Mouse (Mus musculus): ENCODE data around the gene Itgb1bp1. TPM values are rescaled to one million over a fixed set of nuclear protein-coding genes. Genes with fewer than 3 reads are reported as not detected.
A peak's percentile ranks its signal among the peaks of the same experiment; 100 is the strongest.

The Itgb1bp1 gene
- polyA plus RNA-seq, 1 experiment from 2014 or later: 67.6 TPM

DNA sequence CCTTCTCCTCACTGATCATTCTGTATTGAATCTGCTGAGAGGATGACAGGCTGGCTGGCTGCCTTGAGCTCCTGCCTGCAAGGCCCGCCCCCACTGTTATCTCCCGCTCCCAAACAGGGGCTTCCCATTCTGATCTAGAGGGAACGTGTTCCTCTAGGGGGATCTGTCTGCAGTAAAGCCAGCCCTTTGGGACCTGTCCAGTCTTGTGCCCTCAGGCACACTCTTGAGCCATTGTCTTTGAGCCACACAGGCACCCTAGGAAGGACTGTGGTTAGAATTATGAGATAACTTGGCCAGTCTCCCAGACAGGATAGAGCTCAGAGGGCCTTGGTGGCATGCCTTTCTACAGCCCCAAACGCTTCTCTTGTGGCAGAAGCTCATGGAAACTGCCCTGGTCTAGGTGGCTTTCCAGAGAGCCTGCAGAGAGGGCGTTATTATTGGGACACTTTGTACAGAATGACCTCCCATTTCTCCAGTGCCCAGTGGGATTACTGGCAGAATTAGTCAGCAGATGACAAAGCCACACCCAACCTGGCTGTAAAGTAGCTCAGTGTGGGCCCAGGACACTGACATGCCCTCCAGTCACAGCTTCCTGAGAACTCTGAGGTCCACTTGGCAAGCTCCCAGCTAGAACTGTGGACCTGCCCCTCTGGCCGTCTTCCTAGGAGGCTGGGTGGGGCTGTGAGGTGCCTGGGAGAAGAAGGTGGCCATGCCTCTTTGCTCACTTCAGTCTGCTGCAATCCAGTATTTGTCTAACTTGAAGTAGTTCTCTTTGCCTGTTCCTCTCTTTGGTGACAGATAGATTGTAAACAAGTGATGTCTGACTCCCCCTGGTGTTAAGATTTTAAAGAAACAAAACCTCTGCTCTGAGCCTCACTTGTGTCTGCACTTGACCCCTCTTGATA is 58.8 kb downstream of the Itgb1bp1 start:
- peak; percentile 94 for DNase-seq (ENCODE audit: low spot score)
- H3K27ac ChIP-seq (ENCODE audit: low read length): peak overlapping the region; percentile 72
- TF ChIP-seq EP300 (IDR thresholded peaks at IDR 0.05) (peak; percentile 95), CTCF (IDR thresholded peaks at IDR 0.05) (peak; percentile 58)
- peak; percentile 83 for ATAC-seq
- H3K4me1 ChIP-seq (ENCODE audit: insufficient read depth, low read depth, low read length): peaks cover 11% of the 10 kb centered on the region; the same call in 1 of the 2 replicates
- 21% methylated on average over 6 of the region's 6 CpGs for WGBS
- no peak overlapping the region for H3K9ac ChIP-seq (replicated peaks; ENCODE audit: low read depth)
- H3K27me3 ChIP-seq (replicated peaks; ENCODE audit: insufficient read depth, low read length): no peaks in the 10 kb centered on the region
- H3K4me3 ChIP-seq (ENCODE audit: low read depth, low read length): no peak overlapping the region
- no peaks in the 10 kb centered on the region for H3K9me3 ChIP-seq (ENCODE audit: low read length)
- no peak overlapping the region for H3K4me2 ChIP-seq (replicated peaks; ENCODE audit: low read depth, low read length)
- H3K36me3 ChIP-seq (ENCODE audit: insufficient read depth, low read length): 0 out of 2 replicates have a peak, but pooled peaks cover 3% of the 10 kb centered on the region

DNA sequence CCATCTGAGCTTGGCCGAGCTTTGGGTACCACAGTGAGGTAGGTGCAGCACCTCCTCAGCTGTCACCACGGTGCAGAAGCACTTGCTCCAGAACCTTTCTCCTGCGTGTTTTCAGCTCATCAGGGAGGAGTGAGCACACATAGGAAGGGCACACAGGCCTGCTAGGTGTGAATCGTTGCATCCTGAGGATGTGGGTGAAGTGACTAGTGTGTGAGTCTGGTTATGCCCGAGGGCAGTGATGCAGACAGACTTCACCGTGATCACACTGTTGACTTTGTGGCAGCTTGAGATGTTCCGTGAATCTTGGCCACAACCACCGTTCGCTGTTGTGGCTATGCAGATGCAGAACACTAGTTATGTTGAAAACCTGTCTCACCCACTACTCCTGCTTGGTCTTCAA is 59.8 kb downstream of the Itgb1bp1 start:
- 78% methylated on average over 9 of the region's 9 CpGs for WGBS
- no peaks in the 10 kb centered on the region for H3K9me3 ChIP-seq (ENCODE audit: low read length)
- no peak for DNase-seq (ENCODE audit: low spot score)
- H3K9ac ChIP-seq (replicated peaks; ENCODE audit: low read depth): no peak overlapping the region
- H3K27ac ChIP-seq (ENCODE audit: low read length): peak overlapping the region; percentile 72; the same call in 1 of the 2 replicates
- H3K4me3 ChIP-seq (ENCODE audit: low read depth, low read length): no peak overlapping the region
- no peak overlapping the region for H3K4me2 ChIP-seq (replicated peaks; ENCODE audit: low read depth, low read length)
- 0 out of 2 replicates have a peak, but pooled peaks cover 3% of the 10 kb centered on the region for H3K36me3 ChIP-seq (ENCODE audit: insufficient read depth, low read length)
- TF ChIP-seq EP300 (IDR thresholded peaks at IDR 0.05) (no peak), CTCF (IDR thresholded peaks at IDR 0.05) (no peak)
- no peaks in the 10 kb centered on the region for H3K27me3 ChIP-seq (replicated peaks; ENCODE audit: insufficient read depth, low read length)
- H3K4me1 ChIP-seq (ENCODE audit: insufficient read depth, low read depth, low read length): peaks cover 11% of the 10 kb centered on the region; the same call in 1 of the 2 replicates
- ATAC-seq: no peak

DNA sequence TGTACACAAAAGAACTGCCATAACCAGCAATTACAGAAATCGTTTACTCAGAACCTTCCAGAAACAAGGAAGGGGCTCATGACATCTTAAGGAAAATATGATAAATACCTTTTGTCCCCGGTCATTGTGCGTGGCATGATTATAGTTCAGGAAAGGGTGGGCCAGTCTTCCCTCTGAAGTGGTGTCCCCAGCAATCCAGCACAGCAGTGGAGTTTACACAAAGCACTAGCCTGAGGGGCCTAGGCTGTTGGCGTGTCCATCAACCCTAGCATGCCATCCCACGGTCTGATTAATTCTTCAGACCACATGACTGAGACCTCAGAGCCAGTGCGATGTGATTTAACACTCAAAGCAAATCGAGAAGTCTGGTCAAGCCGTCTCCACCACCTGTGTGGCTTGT is 60.7 kb downstream of the Itgb1bp1 start:
- TF ChIP-seq EP300 (IDR thresholded peaks at IDR 0.05) (peak; percentile 96), CTCF (IDR thresholded peaks at IDR 0.05) (no peak)
- Histone ChIP-seq H3K4me2 (replicated peaks; ENCODE audit: low read depth, low read length) (no peak overlapping the region), H3K36me3 (ENCODE audit: insufficient read depth, low read length) (0 out of 2 replicates have a peak, but pooled peaks cover 3% of the 10 kb centered on the region), H3K9ac (replicated peaks; ENCODE audit: low read depth) (no peak overlapping the region), H3K4me3 (ENCODE audit: low read depth, low read length) (no peak overlapping the region), H3K4me1 (ENCODE audit: insufficient read depth, low read depth, low read length) (peaks cover 11% of the 10 kb centered on the region; the same call in 1 of the 2 replicates), H3K27ac (ENCODE audit: low read length) (peak overlapping the region; percentile 72; the same call in 1 of the 2 replicates), H3K27me3 (replicated peaks; ENCODE audit: insufficient read depth, low read length) (no peaks in the 10 kb centered on the region), H3K9me3 (ENCODE audit: low read length) (no peaks in the 10 kb centered on the region)
- ATAC-seq (peak; percentile 43), DNase-seq (ENCODE audit: low spot score) (peak; percentile 66)
- WGBS: 71% methylated on average over 8 of the region's 8 CpGs

- no peaks in the 10 kb centered on the region for H3K27me3 ChIP-seq (replicated peaks; ENCODE audit: insufficient read depth, low read length)
- H3K4me2 ChIP-seq (replicated peaks; ENCODE audit: low read depth, low read length): no peak overlapping the region
- no peaks in the 10 kb centered on the region for H3K9me3 ChIP-seq (ENCODE audit: low read length)
- ATAC-seq (no peak), DNase-seq (ENCODE audit: low spot score) (peak; percentile 34)
- peaks cover 11% of the 10 kb centered on the region; the same call in 1 of the 2 replicates for H3K4me1 ChIP-seq (ENCODE audit: insufficient read depth, low read depth, low read length)
- H3K9ac ChIP-seq (replicated peaks; ENCODE audit: low read depth): no peak overlapping the region
- no peaks in the 10 kb centered on the region for H3K36me3 ChIP-seq (ENCODE audit: insufficient read depth, low read length)
- no peak overlapping the region for H3K4me3 ChIP-seq (ENCODE audit: low read depth, low read length)
- WGBS: 56% methylated on average over 4 of the region's 4 CpGs
- H3K27ac ChIP-seq (ENCODE audit: low read length): 0 out of 2 replicates have a peak overlapping the region, but pooled peaks have one; percentile 32
- TF ChIP-seq EP300 (IDR thresholded peaks at IDR 0.05): no peak; the same call in 1 of the 2 replicates
- TF ChIP-seq CTCF (IDR thresholded peaks at IDR 0.05): no peak
Observed at GRCm38 (mm10) chr12:21223923-21224322, 62.2 kb downstream of the Itgb1bp1 start.

DNA sequence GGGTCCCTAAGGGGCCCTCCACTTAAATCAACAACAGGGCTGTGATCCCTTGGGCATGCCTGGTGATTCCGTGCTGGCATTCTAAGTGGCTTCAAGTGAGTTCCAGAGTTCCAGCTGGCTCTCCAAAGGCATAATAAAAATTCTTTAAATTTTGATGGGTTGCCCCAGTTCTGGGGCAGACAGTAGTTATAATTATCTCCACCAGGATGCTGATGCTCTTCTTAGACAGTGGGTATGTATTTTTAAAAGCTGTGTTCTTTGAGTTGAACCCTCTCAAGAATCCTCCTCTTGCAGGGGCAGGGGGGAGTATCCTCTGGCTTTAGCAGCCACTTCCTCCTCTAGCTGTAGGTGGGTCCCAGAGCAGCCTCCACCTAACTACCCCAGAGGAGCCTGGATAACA is 65.5 kb downstream of the Itgb1bp1 start:
- Histone ChIP-seq H3K4me1 (ENCODE audit: insufficient read depth, low read depth, low read length) (no peaks in the 10 kb centered on the region), H3K9ac (replicated peaks; ENCODE audit: low read depth) (no peak overlapping the region), H3K27ac (ENCODE audit: low read length) (no peak overlapping the region), H3K9me3 (ENCODE audit: low read length) (no peaks in the 10 kb centered on the region), H3K27me3 (replicated peaks; ENCODE audit: insufficient read depth, low read length) (no peaks in the 10 kb centered on the region), H3K4me2 (replicated peaks; ENCODE audit: low read depth, low read length) (no peak overlapping the region), H3K36me3 (ENCODE audit: insufficient read depth, low read length) (no peaks in the 10 kb centered on the region), H3K4me3 (ENCODE audit: low read depth, low read length) (no peak overlapping the region)
- WGBS: 59% methylated on average over 1 of the region's 1 CpGs
- ATAC-seq (peak; percentile 11; the same call in 1 of the 2 replicates), DNase-seq (ENCODE audit: low spot score) (no peak)
- TF ChIP-seq CTCF (IDR thresholded peaks at IDR 0.05) (no peak), EP300 (IDR thresholded peaks at IDR 0.05) (no peak)

DNA sequence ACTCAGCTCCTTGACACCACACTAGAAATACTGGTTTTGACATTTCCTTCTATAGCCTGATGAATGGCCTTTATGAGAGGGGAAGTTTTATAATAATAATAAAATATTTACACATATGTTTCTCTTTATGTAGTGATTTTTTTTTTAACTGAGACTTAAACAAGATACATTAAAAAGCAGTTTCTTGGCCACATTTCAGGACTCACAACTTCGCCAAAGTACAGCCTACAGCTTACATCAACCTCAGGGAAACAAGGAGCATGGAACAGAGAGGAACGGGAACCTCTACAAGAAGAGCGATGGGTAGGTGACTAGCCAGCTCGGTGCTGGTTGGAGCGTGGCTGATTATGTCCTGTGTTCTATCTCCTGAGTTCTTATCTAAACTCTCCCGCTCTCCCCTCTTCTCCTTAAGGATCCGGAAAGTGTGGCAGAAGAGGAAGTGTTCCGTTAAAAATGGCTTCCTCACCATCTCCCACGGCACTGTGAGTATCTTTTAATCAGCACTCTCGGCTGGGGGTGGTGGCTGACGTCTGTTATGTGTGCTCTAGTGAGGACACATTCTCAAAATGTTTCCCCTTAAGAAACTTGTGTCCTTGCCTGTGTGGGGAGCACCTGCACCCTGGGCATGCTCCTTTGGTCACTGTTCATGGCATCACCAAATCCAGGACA is 68.2 kb downstream of the Itgb1bp1 start:
- H3K9me3 ChIP-seq (ENCODE audit: low read length): no peaks in the 10 kb centered on the region
- H3K27me3 ChIP-seq (replicated peaks; ENCODE audit: insufficient read depth, low read length): no peaks in the 10 kb centered on the region
- DNase-seq (ENCODE audit: low spot score) (no peak), ATAC-seq (no peak)
- no peak overlapping the region for H3K4me2 ChIP-seq (replicated peaks; ENCODE audit: low read depth, low read length)
- H3K9ac ChIP-seq (replicated peaks; ENCODE audit: low read depth): no peak overlapping the region
- H3K4me1 ChIP-seq (ENCODE audit: insufficient read depth, low read depth, low read length): no peaks in the 10 kb centered on the region
- 53% methylated on average over 11 of the region's 11 CpGs for WGBS
- TF ChIP-seq EP300 (IDR thresholded peaks at IDR 0.05) (no peak), CTCF (IDR thresholded peaks at IDR 0.05) (no peak)
- no peaks in the 10 kb centered on the region for H3K36me3 ChIP-seq (ENCODE audit: insufficient read depth, low read length)
- no peak overlapping the region for H3K27ac ChIP-seq (ENCODE audit: low read length)
- H3K4me3 ChIP-seq (ENCODE audit: low read depth, low read length): no peak overlapping the region

Data from lung, postnatal 0 days (tissue).